Mouse (Mus musculus) hindbrain, embryonic 13.5 days (tissue): ENCODE data around the gene Il24. TPM values are rescaled to one million over a fixed set of nuclear protein-coding genes. Genes with fewer than 3 reads are reported as not detected.

Experiments
- ATAC-seq: fragments of 200-750 bp; cut with Nextera tagmentation; 2 replicates; pipeline ENCODE4 v1.8.0; 2017; ENCODE audit warnings: moderate TSS enrichment; ENCODE audit not compliant: low FRiP score
- H3K27ac ChIP-seq: fragments of 300-500 bp; sonication (generic); 2 replicates; pipeline ENCODE4 v1.5.1; 2015; ENCODE audit warnings: inconsistent platforms, mild to moderate bottlenecking, moderate library complexity
- H3K27me3 ChIP-seq: fragments of 300-500 bp; sonication (generic); 2 replicates; pipeline ENCODE4 v1.6.1; 2015; ENCODE audit warnings: mild to moderate bottlenecking, inconsistent platforms
- H3K36me3 ChIP-seq: fragments of 300-500 bp; sonication (generic); 2 replicates; pipeline ENCODE4 v1.6.1; 2015; ENCODE audit warnings: mild to moderate bottlenecking, inconsistent platforms
- H3K4me1 ChIP-seq: fragments of 300-500 bp; sonication (generic); replicated peaks from 2 replicates; pipeline ENCODE4 v1.6.1; 2015; ENCODE audit warnings: inconsistent platforms
- H3K4me2 ChIP-seq: fragments of 300-500 bp; sonication (generic); 2 replicates; pipeline ENCODE4 v1.6.1; 2015; ENCODE audit warnings: inconsistent platforms, mild to moderate bottlenecking, moderate library complexity
- H3K4me3 ChIP-seq: fragments of 300-500 bp; sonication (generic); 2 replicates; pipeline ENCODE4 v1.5.1; 2015; ENCODE audit warnings: mild to moderate bottlenecking, inconsistent platforms
- H3K9ac ChIP-seq: fragments of 300-500 bp; sonication (generic); 2 replicates; pipeline ENCODE4 v1.6.1; 2015; ENCODE audit warnings: mild to moderate bottlenecking, inconsistent platforms
- H3K9me3 ChIP-seq: fragments of 300-500 bp; sonication (generic); 2 replicates; pipeline ENCODE4 v1.6.1; 2016; ENCODE audit warnings: inconsistent platforms
- WGBS: fragments of 180-500 bp; shearing (Covaris S2); methylation state at CpG from one replicate; pipeline ENCODE4 v1.1.7; 2015; 5-methylcytosine and 5-hydroxymethylcytosine counted together
- polyA plus RNA-seq: library from polyadenylated mRNA; unstranded; fragments of >200 nt; fragmentation: Nextera tagmentation; extraction: Ambion mirVana; gene quantifications from 2 replicates; pipeline ENCODE4 v1.2.1, GENCODE M21; 2015

The Il24 gene
- polyA plus RNA-seq, 1 experiment from 2014 or later, result not detected

DNA sequence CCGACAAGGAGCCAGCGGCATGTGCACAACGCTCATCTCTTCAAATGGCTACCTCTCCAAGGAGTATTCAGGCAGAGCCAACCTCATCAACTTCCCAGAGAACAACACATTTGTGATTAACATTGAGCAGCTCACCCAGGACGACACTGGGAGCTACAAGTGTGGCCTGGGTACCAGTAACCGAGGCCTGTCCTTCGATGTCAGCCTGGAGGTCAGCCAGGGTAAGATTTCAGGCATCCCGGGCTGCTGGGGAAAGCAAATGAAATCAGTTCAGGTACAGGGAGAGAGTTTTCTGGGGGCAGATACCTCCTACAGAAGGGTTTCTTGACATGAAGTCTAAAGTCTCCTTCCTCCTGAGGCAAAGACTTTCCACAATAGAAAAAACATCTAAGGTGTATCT lies 45.6 kb downstream of the Il24 start:
- H3K4me1 ChIP-seq, result no peaks in the 10 kb centered on the region
- no peaks in the 10 kb centered on the region for H3K36me3 ChIP-seq
- H3K4me2 ChIP-seq, result no peak overlapping the region
- no peaks in the 10 kb centered on the region for H3K27me3 ChIP-seq
- no peaks in the 10 kb centered on the region for H3K9me3 ChIP-seq
- no peak for ATAC-seq
- no peak overlapping the region for H3K27ac ChIP-seq
- H3K9ac ChIP-seq, result no peak overlapping the region
- no peak overlapping the region for H3K4me3 ChIP-seq
- WGBS, result 92% methylated on average over 7 of the region's 7 CpGs

DNA sequence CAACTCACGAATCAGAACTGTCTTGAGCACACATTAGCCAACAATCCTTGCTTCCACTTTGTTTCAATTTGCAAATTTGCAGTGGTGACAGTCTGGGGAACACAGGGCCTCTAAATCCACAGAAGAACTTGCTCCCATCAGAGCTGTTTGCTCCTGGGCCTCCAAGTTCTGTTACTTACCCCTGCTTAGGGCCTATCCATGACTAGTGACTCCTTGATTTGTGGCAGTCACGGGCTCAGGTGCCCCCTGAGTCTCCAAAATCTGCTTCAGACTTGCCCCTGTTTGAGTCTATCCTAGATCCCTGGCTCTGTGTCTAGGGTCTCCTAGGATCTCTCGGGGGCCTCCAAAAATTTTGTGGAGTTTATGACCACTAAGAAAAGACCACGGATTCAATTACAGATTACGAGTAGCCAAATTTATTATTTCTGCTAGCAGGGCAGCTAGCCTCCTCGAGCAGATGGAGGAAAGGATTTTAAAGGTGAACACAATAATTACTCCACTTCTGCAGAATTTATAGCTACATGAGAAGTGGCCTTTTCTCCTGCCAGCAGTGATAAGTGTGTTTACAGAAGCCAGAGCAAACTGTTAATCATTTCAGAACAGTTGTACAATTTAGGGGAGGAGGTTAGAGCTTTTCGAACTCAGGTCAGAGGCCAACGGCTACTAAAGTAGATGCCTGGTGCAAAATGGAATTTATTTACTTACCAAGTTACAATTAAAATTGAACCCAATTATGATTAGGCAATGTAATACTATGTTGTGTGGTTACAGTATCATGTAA lies 46.5 kb downstream of the Il24 start:
- Histone ChIP-seq H3K9ac (no peak overlapping the region), H3K4me1 (no peaks in the 10 kb centered on the region), H3K4me3 (no peak overlapping the region), H3K9me3 (no peaks in the 10 kb centered on the region), H3K4me2 (no peak overlapping the region), H3K36me3 (no peaks in the 10 kb centered on the region), H3K27ac (no peak overlapping the region), H3K27me3 (no peaks in the 10 kb centered on the region)
- 87% methylated on average over 8 of the region's 8 CpGs for WGBS
- ATAC-seq, result no peak

GRCm38 (mm10) chr1:130838288-130838687 lies 49.0 kb downstream of the Il24 start:
- Histone ChIP-seq H3K27me3 (no peaks in the 10 kb centered on the region), H3K9me3 (no peaks in the 10 kb centered on the region), H3K4me2 (no peak overlapping the region), H3K4me1 (no peaks in the 10 kb centered on the region), H3K4me3 (no peak overlapping the region), H3K27ac (no peak overlapping the region), H3K9ac (no peak overlapping the region), H3K36me3 (no peaks in the 10 kb centered on the region)
- ATAC-seq, result no peak
- 59% methylated on average over 6 of the region's 6 CpGs for WGBS

GRCm38 (mm10) chr1:130835161-130835936 lies 51.9 kb downstream of the Il24 start:
- H3K36me3 ChIP-seq, result no peaks in the 10 kb centered on the region
- ATAC-seq, result no peak
- H3K9me3 ChIP-seq, result no peaks in the 10 kb centered on the region
- H3K27ac ChIP-seq, result no peak overlapping the region
- H3K9ac ChIP-seq, result no peak overlapping the region
- no peak overlapping the region for H3K4me2 ChIP-seq
- H3K4me3 ChIP-seq, result no peak overlapping the region
- 92% methylated on average over 6 of the region's 6 CpGs for WGBS
- H3K27me3 ChIP-seq, result no peaks in the 10 kb centered on the region
- H3K4me1 ChIP-seq, result no peaks in the 10 kb centered on the region

- ATAC-seq, result no peak
- Histone ChIP-seq H3K36me3 (no peaks in the 10 kb centered on the region), H3K27me3 (no peaks in the 10 kb centered on the region), H3K9me3 (no peaks in the 10 kb centered on the region), H3K4me1 (no peaks in the 10 kb centered on the region), H3K4me3 (no peak overlapping the region), H3K27ac (no peak overlapping the region), H3K4me2 (no peak overlapping the region), H3K9ac (no peak overlapping the region)
- 82% methylated on average over 5 of the region's 5 CpGs for WGBS
These were observed 54.8 kb downstream of the Il24 start for GRCm38 (mm10) chr1:130832230-130833149.

Other genes with a start within 250 kb of the Il24 start
- not detected in 2 replicates for gene C4bp, start 225.8 kb downstream of the Il24 start, polyA plus RNA-seq
- gene Gm29427, start 171.7 kb downstream of the Il24 start, polyA plus RNA-seq, result 0.16 TPM in 1 of 2 replicates, not detected in the other
- 18.4 and 21.7 TPM in 2 replicates for gene Yod1, start 170.1 kb downstream of the Il24 start, polyA plus RNA-seq
- gene Pfkfb2, start 158.2 kb downstream of the Il24 start, polyA plus RNA-seq, result 19.5 and 21.8 TPM in 2 replicates
- 0.51 and 0.63 TPM in 2 replicates for gene AA986860, start 155.5 kb downstream of the Il24 start, polyA plus RNA-seq
- gene Fcamr, start 86.6 kb downstream of the Il24 start, polyA plus RNA-seq, result not detected in 2 replicates
- gene Pigr, start 60.8 kb downstream of the Il24 start, polyA plus RNA-seq, result not detected in 2 replicates
- gene Fcmr, start 21.8 kb downstream of the Il24 start, polyA plus RNA-seq, result 0.51 TPM in 1 of 2 replicates, not detected in the other
- gene Il20, start 24.0 kb upstream of the Il24 start, polyA plus RNA-seq, result not detected in 2 replicates
- gene Il19, start 52.7 kb upstream of the Il24 start, polyA plus RNA-seq, result not detected in 2 replicates
- gene Il10, start 132.4 kb upstream of the Il24 start, polyA plus RNA-seq, result not detected in 2 replicates
- 22.0 and 23.1 TPM in 2 replicates for gene Mapkapk2, start 210.4 kb upstream of the Il24 start, polyA plus RNA-seq